Mouse (Mus musculus): Measurements from ENCODE around the gene Il2. TPM values are rescaled to one million over a fixed set of nuclear protein-coding genes. Genes with fewer than 3 reads are reported as not detected.

Gene Il2
- polyA plus RNA-seq, 1 experiment, result 0.10 TPM

- WGBS, result 43% methylated on average over 7 of the region's 7 CpGs
- no peaks in the 10 kb centered on the region for H3K36me3 ChIP-seq (ENCODE audit: control insufficient read depth, insufficient read depth, low read length)
- no peaks in the 10 kb centered on the region for H3K27me3 ChIP-seq (ENCODE audit: control insufficient read depth, insufficient read depth, low read length)
- no peak overlapping the region for H3K27ac ChIP-seq (ENCODE audit: insufficient read depth, low read depth, low read length)
- no peak overlapping the region for H3K4me3 ChIP-seq (ENCODE audit: low read depth, low read length)
- peaks cover 2% of the 10 kb centered on the region for H3K4me1 ChIP-seq (ENCODE audit: control insufficient read depth, insufficient read depth, insufficient read length, low read length)
- no peak for TF ChIP-seq POLR2A (IDR thresholded peaks at IDR 0.05; ENCODE audit: low read depth, low read length)
- no peak for TF ChIP-seq CTCF (IDR thresholded peaks at IDR 0.05; ENCODE audit: extremely low read depth, insufficient read length, insufficient replicate concordance, low read depth, low read length)
These were observed 28.6 kb upstream of the Il2 start for GRCm38 (mm10) chr3:37154396-37154795.

GRCm38 (mm10) chr3:37153004-37153403, 27.2 kb upstream of the Il2 start:
- H3K27ac ChIP-seq (ENCODE audit: insufficient read depth, low read depth, low read length), result no peak overlapping the region
- no peak overlapping the region for H3K4me3 ChIP-seq (ENCODE audit: low read depth, low read length)
- no peaks in the 10 kb centered on the region for H3K27me3 ChIP-seq (ENCODE audit: control insufficient read depth, insufficient read depth, low read length)
- no peak for TF ChIP-seq CTCF (IDR thresholded peaks at IDR 0.05; ENCODE audit: extremely low read depth, insufficient read length, insufficient replicate concordance, low read depth, low read length)
- no peak for TF ChIP-seq POLR2A (IDR thresholded peaks at IDR 0.05; ENCODE audit: low read depth, low read length)
- no peaks in the 10 kb centered on the region; the same call in 1 of the 2 replicates for H3K4me1 ChIP-seq (ENCODE audit: control insufficient read depth, insufficient read depth, insufficient read length, low read length)
- no peaks in the 10 kb centered on the region for H3K36me3 ChIP-seq (ENCODE audit: control insufficient read depth, insufficient read depth, low read length)
- 78% methylated on average over 7 of the region's 7 CpGs for WGBS

GRCm38 (mm10) chr3:37152274-37152673, 26.5 kb upstream of the Il2 start:
- no peak overlapping the region for H3K4me3 ChIP-seq (ENCODE audit: low read depth, low read length)
- no peak for TF ChIP-seq CTCF (IDR thresholded peaks at IDR 0.05; ENCODE audit: extremely low read depth, insufficient read length, insufficient replicate concordance, low read depth, low read length)
- no peak for TF ChIP-seq POLR2A (IDR thresholded peaks at IDR 0.05; ENCODE audit: low read depth, low read length)
- H3K27ac ChIP-seq (ENCODE audit: insufficient read depth, low read depth, low read length), result no peak overlapping the region
- no peaks in the 10 kb centered on the region for H3K36me3 ChIP-seq (ENCODE audit: control insufficient read depth, insufficient read depth, low read length)
- no peaks in the 10 kb centered on the region for H3K27me3 ChIP-seq (ENCODE audit: control insufficient read depth, insufficient read depth, low read length)
- 79% methylated on average over 10 of the region's 10 CpGs for WGBS
- H3K4me1 ChIP-seq (ENCODE audit: control insufficient read depth, insufficient read depth, insufficient read length, low read length), result no peaks in the 10 kb centered on the region

- 38% methylated on average over 7 of the region's 7 CpGs for WGBS
- H3K27me3 ChIP-seq (ENCODE audit: control insufficient read depth, insufficient read depth, low read length), result no peaks in the 10 kb centered on the region
- TF ChIP-seq CTCF (IDR thresholded peaks at IDR 0.05; ENCODE audit: extremely low read depth, insufficient read length, insufficient replicate concordance, low read depth, low read length) (no peak), POLR2A (IDR thresholded peaks at IDR 0.05; ENCODE audit: low read depth, low read length) (no peak)
- H3K4me1 ChIP-seq (ENCODE audit: control insufficient read depth, insufficient read depth, insufficient read length, low read length), result no peaks in the 10 kb centered on the region
- H3K4me3 ChIP-seq (ENCODE audit: low read depth, low read length), result no peak overlapping the region
- H3K27ac ChIP-seq (ENCODE audit: insufficient read depth, low read depth, low read length), result no peak overlapping the region
- H3K36me3 ChIP-seq (ENCODE audit: control insufficient read depth, insufficient read depth, low read length), result no peaks in the 10 kb centered on the region
These were observed 21.1 kb upstream of the Il2 start for GRCm38 (mm10) chr3:37146810-37147209.

- H3K27me3 ChIP-seq (ENCODE audit: control insufficient read depth, insufficient read depth, low read length), result no peaks in the 10 kb centered on the region
- 5% methylated on average over 8 of the region's 8 CpGs for WGBS
- no peak overlapping the region for H3K4me3 ChIP-seq (ENCODE audit: low read depth, low read length)
- TF ChIP-seq POLR2A (IDR thresholded peaks at IDR 0.05; ENCODE audit: low read depth, low read length), result no peak
- no peak for TF ChIP-seq CTCF (IDR thresholded peaks at IDR 0.05; ENCODE audit: extremely low read depth, insufficient read length, insufficient replicate concordance, low read depth, low read length)
- H3K4me1 ChIP-seq (ENCODE audit: control insufficient read depth, insufficient read depth, insufficient read length, low read length), result no peaks in the 10 kb centered on the region
- no peak overlapping the region for H3K27ac ChIP-seq (ENCODE audit: insufficient read depth, low read depth, low read length)
- H3K36me3 ChIP-seq (ENCODE audit: control insufficient read depth, insufficient read depth, low read length), result no peaks in the 10 kb centered on the region
These were observed 20.6 kb upstream of the Il2 start for GRCm38 (mm10) chr3:37146406-37146805.

- Histone ChIP-seq H3K27ac (ENCODE audit: insufficient read depth, low read depth, low read length) (no peak overlapping the region), H3K4me3 (ENCODE audit: low read depth, low read length) (no peak overlapping the region), H3K27me3 (ENCODE audit: control insufficient read depth, insufficient read depth, low read length) (no peaks in the 10 kb centered on the region), H3K4me1 (ENCODE audit: control insufficient read depth, insufficient read depth, insufficient read length, low read length) (no peaks in the 10 kb centered on the region), H3K36me3 (ENCODE audit: control insufficient read depth, insufficient read depth, low read length) (no peaks in the 10 kb centered on the region)
- 28% methylated on average over 1 of the region's 1 CpGs for WGBS
- TF ChIP-seq CTCF (IDR thresholded peaks at IDR 0.05; ENCODE audit: extremely low read depth, insufficient read length, insufficient replicate concordance, low read depth, low read length), result no peak
- TF ChIP-seq POLR2A (IDR thresholded peaks at IDR 0.05; ENCODE audit: low read depth, low read length), result no peak
These were observed 19.2 kb upstream of the Il2 start for GRCm38 (mm10) chr3:37144979-37145378.

GRCm38 (mm10) chr3:37141827-37142226, 16.1 kb upstream of the Il2 start:
- no peaks in the 10 kb centered on the region for H3K27me3 ChIP-seq (ENCODE audit: control insufficient read depth, insufficient read depth, low read length)
- TF ChIP-seq POLR2A (IDR thresholded peaks at IDR 0.05; ENCODE audit: low read depth, low read length) (no peak), CTCF (IDR thresholded peaks at IDR 0.05; ENCODE audit: extremely low read depth, insufficient read length, insufficient replicate concordance, low read depth, low read length) (no peak)

More at GRCm38 (mm10) chr3:37141827-37142226, 16.1 kb upstream of the Il2 start:
- Histone ChIP-seq H3K27ac (ENCODE audit: insufficient read depth, low read depth, low read length) (no peak overlapping the region), H3K4me3 (ENCODE audit: low read depth, low read length) (no peak overlapping the region), H3K36me3 (ENCODE audit: control insufficient read depth, insufficient read depth, low read length) (no peaks in the 10 kb centered on the region), H3K4me1 (ENCODE audit: control insufficient read depth, insufficient read depth, insufficient read length, low read length) (no peaks in the 10 kb centered on the region)
- WGBS, result 74% methylated on average over 2 of the region's 2 CpGs
